Mouse (Mus musculus): ENCODE results near the gene Il17d. TPM values are rescaled to one million over a fixed set of nuclear protein-coding genes. Genes with fewer than 3 reads are reported as not detected.

The Il17d gene
- 1 to 10 TPM; 2.3 to 3.4 (median 2.6) TPM for total RNA-seq (2022)

GRCm38 (mm10) chr14:57524671-57525387, at the start of gene Il17d:
Il17d (plus strand) TSS chr14:57524777.
- DNase-seq: no peak

GRCm38 (mm10) chr14:57475057-57475456, 49.5 kb upstream of the Il17d start:
- no peak for DNase-seq

- DNase-seq: no peak
Observed at GRCm38 (mm10) chr14:57482262-57482661, 42.3 kb upstream of the Il17d start.

- DNase-seq: no peak
Observed at GRCm38 (mm10) chr14:57484183-57484582, 40.4 kb upstream of the Il17d start.

GRCm38 (mm10) chr14:57489696-57490095, 34.9 kb upstream of the Il17d start:
- no peak for DNase-seq

- DNase-seq: no peak
Observed at GRCm38 (mm10) chr14:57493840-57494239, 30.7 kb upstream of the Il17d start.

- DNase-seq: no peak
Observed at GRCm38 (mm10) chr14:57503729-57504128, 20.8 kb upstream of the Il17d start.

- no peak for DNase-seq
Observed at GRCm38 (mm10) chr14:57509554-57509953, 15.0 kb upstream of the Il17d start.

GRCm38 (mm10) chr14:57515156-57515762, 9.3 kb upstream of the Il17d start:
- no peak for DNase-seq

GRCm38 (mm10) chr14:57517001-57517400, 7.6 kb upstream of the Il17d start:
- DNase-seq: no peak

- no peak for DNase-seq
Observed at GRCm38 (mm10) chr14:57523762-57524161, 815 bp upstream of the Il17d start.

GRCm38 (mm10) chr14:57525388-57526049, 942 bp downstream of the Il17d start:
- peak; percentile 52 for DNase-seq

GRCm38 (mm10) chr14:57526050-57526623, 1.6 kb downstream of the Il17d start:
- DNase-seq: no peak

- DNase-seq: no peak
Observed at GRCm38 (mm10) chr14:57527122-57527521, 2.5 kb downstream of the Il17d start.

GRCm38 (mm10) chr14:57527598-57527997, 3.0 kb downstream of the Il17d start:
- DNase-seq: no peak

GRCm38 (mm10) chr14:57529086-57529785, 4.7 kb downstream of the Il17d start:
- DNase-seq: peak; percentile 81

GRCm38 (mm10) chr14:57529786-57530515, 5.4 kb downstream of the Il17d start:
- no peak for DNase-seq

- DNase-seq: no peak
Observed at GRCm38 (mm10) chr14:57532577-57532976, 8.0 kb downstream of the Il17d start.

GRCm38 (mm10) chr14:57533214-57533613, 8.6 kb downstream of the Il17d start:
- no peak for DNase-seq

GRCm38 (mm10) chr14:57533841-57534240, 9.3 kb downstream of the Il17d start:
- DNase-seq: no peak

GRCm38 (mm10) chr14:57534346-57534745, 9.8 kb downstream of the Il17d start:
- no peak for DNase-seq

- no peak for DNase-seq
Observed at GRCm38 (mm10) chr14:57534961-57535360, 10.4 kb downstream of the Il17d start.
